Mouse (Mus musculus) megakaryocyte, embryonic 14.5 days (primary cell): ENCODE measurements around the gene Plekho1. TPM values are rescaled to one million over a fixed set of nuclear protein-coding genes. Genes with fewer than 3 reads are reported as not detected.

Source experiments
- H3K27me3 ChIP-seq: replicated peaks from 2 replicates; pipeline ENCODE3; 2012; ENCODE audit warnings: inconsistent platforms
- H3K36me3 ChIP-seq: replicated peaks from 2 replicates; pipeline ENCODE3; 2012; ENCODE audit warnings: low read length, inconsistent platforms, mixed read lengths
- H3K4me1 ChIP-seq: 2 replicates; pipeline ENCODE4 v1.6.1; 2012; ENCODE audit warnings: inconsistent platforms
- H3K4me3 ChIP-seq: replicated peaks from 2 replicates; pipeline ENCODE3; 2012; ENCODE audit warnings: moderate library complexity, mild to moderate bottlenecking, inconsistent platforms
- H3K9me3 ChIP-seq: 2 replicates; pipeline ENCODE4 v1.6.1; 2012; ENCODE audit warnings: inconsistent platforms
- FLI1 ChIP-seq: IDR thresholded peaks from 2 replicates; pipeline ENCODE4 v1.6.1; 2012; ENCODE audit warnings: low read length, inconsistent platforms, mixed read lengths
- GATA1 ChIP-seq: IDR thresholded peaks from 3 replicates; pipeline ENCODE4 v1.6.1; 2012; ENCODE audit warnings: mixed read lengths, low read length, inconsistent platforms, borderline replicate concordance
- polyA plus RNA-seq: library from polyadenylated mRNA; stranded (reverse); fragments of >175 nt; gene quantifications from 2 replicates; pipeline ENCODE4 v1.2.3, GENCODE M21; 2012; ENCODE audit warnings: low replicate concordance; ENCODE audit not compliant: insufficient read depth

Gene Plekho1
- polyA plus RNA-seq, 1 experiment, result 663 TPM

- no peak overlapping the region for H3K4me3 ChIP-seq
- peaks cover 41% of the 10 kb centered on the region for H3K36me3 ChIP-seq
- peaks cover 5% of the 10 kb centered on the region; the same call in 1 of the 2 replicates for H3K9me3 ChIP-seq
- no peaks in the 10 kb centered on the region for H3K27me3 ChIP-seq
- no peak for TF ChIP-seq FLI1
- TF ChIP-seq GATA1, result no peak
- peaks cover 52% of the 10 kb centered on the region for H3K4me1 ChIP-seq
These were observed 19.9 kb upstream of the Plekho1 start for GRCm38 (mm10) chr3:96015681-96016080.

GRCm38 (mm10) chr3:96012805-96013204 is 17.0 kb upstream of the Plekho1 start:
- Histone ChIP-seq H3K4me1 (peaks cover 37% of the 10 kb centered on the region), H3K9me3 (peaks cover 10% of the 10 kb centered on the region; the same call in 1 of the 2 replicates), H3K4me3 (no peak overlapping the region), H3K36me3 (peaks cover 45% of the 10 kb centered on the region), H3K27me3 (no peaks in the 10 kb centered on the region)
- TF ChIP-seq FLI1, result no peak
- TF ChIP-seq GATA1, result no peak

GRCm38 (mm10) chr3:96008463-96008862 is 12.7 kb upstream of the Plekho1 start:
- H3K27me3 ChIP-seq, result no peaks in the 10 kb centered on the region
- peaks cover 54% of the 10 kb centered on the region for H3K36me3 ChIP-seq
- TF ChIP-seq FLI1, result no peak
- no peak for TF ChIP-seq GATA1
- peaks cover 10% of the 10 kb centered on the region; the same call in 1 of the 2 replicates for H3K9me3 ChIP-seq
- no peak overlapping the region for H3K4me3 ChIP-seq
- peaks cover 29% of the 10 kb centered on the region for H3K4me1 ChIP-seq

- Histone ChIP-seq H3K4me1 (peaks cover 75% of the 10 kb centered on the region), H3K27me3 (no peaks in the 10 kb centered on the region), H3K4me3 (peak overlapping the region; percentile 84), H3K9me3 (no peaks in the 10 kb centered on the region), H3K36me3 (peaks cover 28% of the 10 kb centered on the region)
- no peak for TF ChIP-seq GATA1
- TF ChIP-seq FLI1, result no peak
These were observed 5.8 kb upstream of the Plekho1 start for GRCm38 (mm10) chr3:96001560-96001959.

GRCm38 (mm10) chr3:96000921-96001501 is 5.2 kb upstream of the Plekho1 start:
- H3K36me3 ChIP-seq, result peaks cover 28% of the 10 kb centered on the region
- H3K9me3 ChIP-seq, result no peaks in the 10 kb centered on the region
- peak overlapping the region; percentile 83 for H3K4me3 ChIP-seq
- peaks cover 80% of the 10 kb centered on the region for H3K4me1 ChIP-seq
- no peaks in the 10 kb centered on the region for H3K27me3 ChIP-seq
- no peak for TF ChIP-seq FLI1

GRCm38 (mm10) chr3:96000080-96000632 is 4.4 kb upstream of the Plekho1 start:
- Histone ChIP-seq H3K9me3 (no peaks in the 10 kb centered on the region), H3K4me1 (peaks cover 81% of the 10 kb centered on the region), H3K27me3 (no peaks in the 10 kb centered on the region), H3K4me3 (peak overlapping the region; percentile 65), H3K36me3 (peaks cover 23% of the 10 kb centered on the region)
- TF ChIP-seq GATA1 (no peak), FLI1 (no peak)

GRCm38 (mm10) chr3:95999308-96000079 is 3.7 kb upstream of the Plekho1 start:
- Histone ChIP-seq H3K9me3 (no peaks in the 10 kb centered on the region), H3K4me3 (peak overlapping the region; percentile 65), H3K36me3 (peaks cover 22% of the 10 kb centered on the region), H3K4me1 (peaks cover 86% of the 10 kb centered on the region), H3K27me3 (no peaks in the 10 kb centered on the region)
- TF ChIP-seq GATA1, result no peak

- H3K4me1 ChIP-seq, result peaks cover 90% of the 10 kb centered on the region
These were observed 1.5 kb upstream of the Plekho1 start for GRCm38 (mm10) chr3:95997203-95997721.

GRCm38 (mm10) chr3:95996451-95997073 is 761 bp upstream of the Plekho1 start:
- peak overlapping the region; percentile 94 for H3K4me3 ChIP-seq
- TF ChIP-seq FLI1 (no peak), GATA1 (no peak)
- no peaks in the 10 kb centered on the region for H3K27me3 ChIP-seq
- no peaks in the 10 kb centered on the region for H3K9me3 ChIP-seq
- peaks cover 88% of the 10 kb centered on the region for H3K4me1 ChIP-seq
- H3K36me3 ChIP-seq, result peaks cover 49% of the 10 kb centered on the region

More at GRCm38 (mm10) chr3:95997203-95997721, 1.5 kb upstream of the Plekho1 start:
- peak overlapping the region; percentile 94 for H3K4me3 ChIP-seq
- no peaks in the 10 kb centered on the region for H3K27me3 ChIP-seq
- peaks cover 44% of the 10 kb centered on the region for H3K36me3 ChIP-seq
- H3K9me3 ChIP-seq, result no peaks in the 10 kb centered on the region
- TF ChIP-seq FLI1 (no peak), GATA1 (no peak)
